Mouse (Mus musculus): ENCODE data around the gene Mgll. TPM values are rescaled to one million over a fixed set of nuclear protein-coding genes. Genes with fewer than 3 reads are reported as not detected.

Mgll gene
- polyA plus RNA-seq, 1 experiment from 2014 or later: 52.6 TPM

DNA sequence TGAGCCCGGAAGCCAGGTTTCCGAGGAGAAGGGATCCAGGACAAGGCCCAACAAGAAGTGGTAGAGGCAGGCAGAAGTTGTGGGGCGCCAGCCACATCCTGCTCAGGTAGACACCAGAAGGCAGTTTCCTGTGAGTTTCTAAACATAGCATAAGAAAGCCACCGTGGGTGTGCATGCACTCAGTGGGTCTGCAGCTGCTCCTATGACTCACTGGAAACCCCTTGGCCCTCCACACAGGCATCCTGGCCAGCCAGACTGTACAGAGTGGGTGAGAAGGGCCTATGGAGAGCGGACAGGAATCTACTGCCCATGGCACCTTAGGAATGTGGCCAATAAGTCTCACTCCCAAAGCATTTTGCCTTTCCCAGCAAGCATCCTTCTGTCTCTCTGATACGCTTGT, 45.5 kb downstream of the Mgll start:
- DNase-seq (ENCODE audit: low spot score): peak; percentile 76

GRCm38 (mm10) chr6:88770300-88770904, 46.2 kb downstream of the Mgll start:
- no peak for DNase-seq (ENCODE audit: low spot score)

- DNase-seq (ENCODE audit: low spot score): no peak
These were observed 46.8 kb downstream of the Mgll start for GRCm38 (mm10) chr6:88770981-88771380.

DNA sequence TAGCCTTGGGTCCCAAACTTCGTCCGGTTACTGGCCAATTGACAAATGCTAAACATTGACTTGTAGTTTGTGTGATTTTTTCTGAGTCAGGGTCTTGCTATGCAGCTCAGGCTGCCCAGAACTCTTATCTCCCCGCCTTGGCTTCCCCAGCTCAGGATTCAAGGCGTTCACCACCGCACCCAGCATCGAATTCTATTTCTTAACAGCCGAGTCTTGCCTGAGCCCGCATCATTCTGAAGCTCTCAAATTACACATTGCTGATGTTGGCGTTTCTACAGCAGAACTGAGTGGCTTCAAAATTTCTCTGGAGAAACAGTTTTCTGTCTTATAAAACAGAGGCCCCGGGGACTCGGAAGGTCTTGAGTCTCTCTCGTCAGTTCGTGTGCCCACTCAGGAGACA, 47.8 kb downstream of the Mgll start:
- no peak for DNase-seq (ENCODE audit: low spot score)

DNA sequence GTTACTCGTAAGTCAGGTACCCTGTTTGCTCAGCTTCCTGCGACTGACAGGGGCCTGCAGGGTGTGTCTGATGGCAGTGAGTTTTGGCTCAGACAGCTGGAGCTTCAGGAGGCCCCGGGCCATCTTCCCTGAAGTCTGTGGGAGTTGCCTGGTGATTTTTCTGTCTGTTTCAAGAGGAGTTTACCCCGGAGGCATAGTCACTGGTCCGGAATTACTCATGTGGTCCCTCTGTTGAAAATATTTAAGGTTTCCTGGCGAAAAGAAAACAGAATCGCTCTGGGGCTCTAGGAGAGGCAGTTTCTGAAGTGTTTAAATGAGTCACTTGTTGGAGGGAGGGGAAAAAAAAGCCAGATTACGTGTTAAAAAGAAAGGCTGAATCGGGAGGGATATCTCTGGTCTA, 49.8 kb downstream of the Mgll start:
- no peak for DNase-seq (ENCODE audit: low spot score)

DNA sequence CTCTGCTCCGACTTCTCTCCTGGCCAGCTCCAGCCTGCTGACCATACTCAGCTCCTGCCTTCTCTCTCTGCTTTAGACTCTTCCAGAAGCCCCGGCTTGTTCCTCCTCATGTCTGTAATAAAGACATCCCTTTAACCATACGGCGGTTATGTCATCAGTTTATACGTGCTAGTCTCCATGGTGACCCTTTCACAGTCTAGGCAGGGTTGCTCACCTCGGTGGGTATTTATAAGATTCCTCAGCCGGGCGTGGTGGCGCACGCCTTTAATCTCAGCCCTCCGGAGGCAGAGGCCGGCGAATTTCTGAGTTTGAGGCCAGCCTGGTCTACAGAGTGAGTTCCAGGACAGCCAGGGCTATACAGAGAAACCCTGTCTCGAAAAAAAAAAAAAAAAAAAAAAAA, 51.1 kb downstream of the Mgll start:
- no peak for DNase-seq (ENCODE audit: low spot score)

GRCm38 (mm10) chr6:88776336-88776923, 52.2 kb downstream of the Mgll start:
- DNase-seq (ENCODE audit: low spot score): no peak

DNA sequence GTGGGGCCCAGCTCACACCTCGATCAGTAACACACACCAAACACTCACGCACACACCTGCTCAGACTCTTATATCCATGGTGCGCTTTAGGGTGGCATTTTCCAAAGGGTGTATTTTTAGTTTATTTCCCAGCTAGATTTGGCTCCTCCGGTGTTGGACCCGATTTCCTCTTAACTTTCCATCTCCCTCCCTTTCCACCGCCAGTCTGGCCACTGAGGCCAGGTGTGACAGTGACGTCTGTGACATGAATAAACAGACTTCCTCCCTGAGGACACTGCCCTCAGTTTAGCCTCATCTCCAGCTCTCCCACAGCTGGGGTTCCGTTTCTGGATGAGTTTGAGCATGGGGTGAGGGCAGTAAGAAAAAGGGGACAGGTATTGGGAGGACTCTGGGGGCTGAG, 52.8 kb downstream of the Mgll start:
- DNase-seq (ENCODE audit: low spot score): no peak

DNA sequence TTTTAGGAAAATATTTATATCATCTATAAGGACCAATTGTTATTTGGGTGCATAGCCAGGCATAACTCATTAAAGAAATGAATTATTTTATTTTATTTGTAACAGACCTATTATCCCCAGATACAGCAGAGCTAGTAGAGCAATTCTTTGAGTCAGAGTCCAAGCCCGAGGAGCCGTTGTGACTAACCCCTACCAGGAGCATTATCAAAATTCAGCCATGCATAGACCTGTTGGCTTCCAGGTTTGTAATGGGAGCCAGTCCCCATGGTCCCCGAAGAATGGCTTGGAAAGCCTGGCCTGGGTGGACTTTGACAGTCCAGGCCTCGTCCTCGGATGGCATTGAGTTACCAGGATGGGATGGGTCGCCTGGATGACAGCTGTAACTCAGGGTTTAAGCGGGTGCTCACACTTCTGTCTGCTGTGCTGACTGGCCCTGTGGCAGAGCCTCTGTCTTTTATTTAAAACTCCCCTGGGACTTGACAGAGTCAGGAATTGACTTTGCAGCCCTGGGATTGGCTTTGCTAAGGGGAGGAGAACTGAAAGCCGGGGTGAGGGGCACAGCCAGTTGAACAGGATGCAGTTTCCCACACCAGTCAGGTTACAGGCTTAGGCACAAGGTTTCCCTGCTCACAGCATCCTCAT, 54.0 kb downstream of the Mgll start:
- no peak for DNase-seq (ENCODE audit: low spot score)

GRCm38 (mm10) chr6:88779755-88780154, 55.5 kb downstream of the Mgll start:
- DNase-seq (ENCODE audit: low spot score): no peak

GRCm38 (mm10) chr6:88781919-88782318, 57.7 kb downstream of the Mgll start:
- no peak for DNase-seq (ENCODE audit: low spot score)

GRCm38 (mm10) chr6:88782981-88783397, 58.8 kb downstream of the Mgll start:
- DNase-seq (ENCODE audit: low spot score): no peak

DNA sequence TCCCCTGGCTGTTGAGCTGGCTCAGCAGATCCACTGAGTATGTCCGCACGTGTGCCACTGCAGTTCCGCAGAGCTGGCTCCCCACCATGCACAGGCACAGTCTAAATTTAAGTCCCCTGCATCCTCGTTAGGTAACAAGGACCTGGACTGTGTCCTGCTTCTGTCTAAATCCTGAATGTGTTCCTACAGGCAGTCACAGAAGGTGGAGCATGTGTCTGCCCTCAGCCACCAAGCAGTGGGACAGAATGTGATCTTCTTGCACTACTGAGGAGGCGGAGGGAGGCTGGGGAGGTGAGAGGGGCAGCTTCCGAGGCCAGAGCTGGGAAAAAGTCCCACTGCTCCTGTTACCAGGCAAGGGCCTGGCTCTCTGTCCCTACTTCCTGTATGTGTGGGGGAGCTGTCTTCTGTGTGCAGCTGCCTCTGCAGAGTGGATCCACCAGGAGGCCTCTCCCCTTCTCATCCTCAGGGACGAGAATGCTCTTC, 60.5 kb downstream of the Mgll start:
- no peak for DNase-seq (ENCODE audit: low spot score)

DNA sequence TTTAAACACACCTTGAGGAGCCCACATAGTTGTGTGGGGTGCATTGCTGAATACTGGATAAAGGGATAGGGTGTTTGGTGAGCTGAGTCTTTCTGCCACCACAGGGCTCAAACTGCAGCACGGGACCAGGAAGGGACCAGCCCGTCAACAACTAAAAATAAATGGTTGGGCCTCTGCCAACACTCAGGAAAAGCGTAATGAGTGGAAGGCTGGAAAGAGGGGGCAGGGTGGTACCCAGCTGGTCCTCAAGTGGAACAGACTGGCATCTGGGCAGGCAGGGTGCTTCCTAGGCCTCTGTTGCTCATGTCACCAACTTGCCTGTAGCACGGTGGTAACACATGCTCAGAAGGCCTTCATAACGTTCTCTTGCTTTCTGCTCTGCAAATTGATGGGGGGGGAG, 61.1 kb downstream of the Mgll start:
- no peak for DNase-seq (ENCODE audit: low spot score)

GRCm38 (mm10) chr6:88785781-88786542, 61.8 kb downstream of the Mgll start:
- no peak for DNase-seq (ENCODE audit: low spot score)

DNA sequence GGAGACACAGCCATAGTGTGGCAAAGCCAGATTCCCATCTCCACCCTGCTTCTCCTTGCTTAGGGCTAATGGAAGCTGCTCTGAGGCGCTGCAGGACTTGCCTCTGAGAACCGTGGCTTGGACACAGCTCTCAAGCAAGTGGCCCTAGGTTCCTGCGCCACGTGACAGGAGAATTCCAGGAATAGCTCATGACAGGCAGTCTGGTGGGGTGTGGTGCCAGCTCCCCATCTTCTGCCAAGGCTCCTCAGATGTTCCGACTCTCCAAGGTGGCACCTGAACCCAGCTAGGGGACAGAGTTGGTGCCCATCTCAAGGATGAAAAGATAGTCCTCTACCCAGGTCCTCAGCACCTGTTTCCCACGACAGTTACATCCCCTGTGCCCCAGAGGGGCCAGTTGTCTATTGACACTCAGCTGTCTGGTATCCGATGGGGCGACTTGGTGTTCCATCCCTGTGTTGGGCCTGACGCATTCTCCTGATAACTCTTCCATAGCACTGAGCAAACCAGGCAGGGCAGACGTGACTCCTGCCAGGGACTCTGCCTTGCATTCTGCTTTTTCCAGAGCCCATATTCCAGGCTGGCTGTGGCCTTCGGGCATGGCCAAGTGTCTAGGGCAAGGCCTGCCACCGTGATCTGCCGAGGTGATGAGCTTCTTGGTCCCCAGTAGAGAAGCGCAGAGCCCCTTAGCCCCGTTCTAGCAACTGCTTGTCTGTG, 62.7 kb downstream of the Mgll start:
- no peak for DNase-seq (ENCODE audit: low spot score)

GRCm38 (mm10) chr6:88787496-88787895, 63.3 kb downstream of the Mgll start:
- no peak for DNase-seq (ENCODE audit: low spot score)

DNA sequence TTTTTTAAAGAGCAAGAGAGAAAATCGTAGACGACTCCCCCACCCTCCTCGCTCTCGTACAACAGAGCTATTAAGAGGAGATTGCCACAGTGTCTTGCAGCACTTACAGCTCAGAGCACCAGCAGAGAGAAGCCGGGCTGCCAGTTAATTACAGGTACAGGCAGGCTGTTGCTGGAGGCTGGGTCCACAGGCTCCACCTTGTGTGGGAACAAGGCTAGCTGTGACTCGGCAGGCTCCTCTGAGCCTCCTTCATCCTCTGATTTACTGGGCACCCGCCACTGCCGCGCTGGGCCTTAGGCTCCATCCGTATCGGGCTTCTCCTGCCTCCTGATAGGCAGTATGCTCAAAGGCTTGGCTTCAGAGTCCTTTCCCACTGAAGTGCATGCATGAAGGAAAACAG, 64.0 kb downstream of the Mgll start:
- no peak for DNase-seq (ENCODE audit: low spot score)

DNA sequence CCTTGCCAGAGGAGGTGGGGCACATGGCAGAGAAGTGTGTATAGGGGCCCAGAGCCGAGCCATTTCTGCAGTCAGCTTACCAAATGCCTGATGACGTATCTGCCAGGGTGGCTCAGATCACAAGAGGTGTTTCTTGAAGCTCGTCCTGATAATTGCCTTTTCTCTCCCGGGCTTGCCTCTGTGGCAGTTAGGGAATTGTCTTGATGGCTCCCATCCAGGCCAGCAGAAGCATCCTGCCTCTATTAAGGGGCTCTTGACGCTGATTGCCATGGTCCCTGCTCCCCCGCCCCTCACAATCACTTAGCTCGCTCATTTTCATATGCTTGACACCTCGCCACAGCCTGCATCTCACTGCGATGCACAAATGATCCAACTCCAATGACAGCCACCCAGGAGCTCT, 67.1 kb downstream of the Mgll start:
- no peak for DNase-seq (ENCODE audit: low spot score)

- no peak for DNase-seq (ENCODE audit: low spot score)
These were observed 68.0 kb downstream of the Mgll start for GRCm38 (mm10) chr6:88792147-88792691.

DNA sequence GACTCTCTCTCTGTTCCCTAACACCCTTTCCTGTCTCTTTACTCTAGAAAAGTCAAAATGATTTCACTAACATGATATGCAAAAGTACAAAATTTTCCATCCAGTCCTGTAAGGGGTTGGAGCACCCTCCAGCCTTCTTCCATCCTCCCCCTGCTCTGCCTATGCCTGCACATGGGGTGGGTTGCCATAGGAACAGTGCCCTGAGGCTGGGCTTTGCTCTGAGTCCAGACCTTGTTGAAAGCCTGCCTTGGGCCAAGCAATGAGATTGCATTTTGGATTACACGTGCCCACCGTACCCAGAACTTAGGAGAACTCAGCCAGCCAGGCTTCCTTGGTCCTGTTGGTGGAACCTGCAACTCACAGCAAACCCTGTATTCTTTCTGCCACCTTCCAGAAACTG, 69.0 kb downstream of the Mgll start:
- no peak for DNase-seq (ENCODE audit: low spot score)
